Mouse (Mus musculus) left cerebral cortex, adult 9 months (tissue): ENCODE measurements around the gene Tbcd.

Experiments
- DNase-seq, 2 experiments: peaks; one replicate each; pipeline ENCODE4 v3.0.0; 2022; ENCODE audit warnings: low spot score in 2 of 2

Tbcd gene

GRCm38 (mm10) chr11:121451753-121452635, at the start of gene Tbcd:
TSS of gene Tbcd (plus strand) at chr11:121451949.
- peak; percentile 93 to 98 for DNase-seq

GRCm38 (mm10) chr11:121407366-121408155, 44.2 kb upstream of the Tbcd start:
- peak; percentile 64 to 81 for DNase-seq

GRCm38 (mm10) chr11:121414762-121415161, 37.0 kb upstream of the Tbcd start:
- no peak for DNase-seq

GRCm38 (mm10) chr11:121415351-121415750, 36.4 kb upstream of the Tbcd start:
- no peak for DNase-seq

GRCm38 (mm10) chr11:121417971-121418370, 33.8 kb upstream of the Tbcd start:
- DNase-seq, result no peak

- DNase-seq, result peak in 1 of 2 experiments; percentile 44
Observed at GRCm38 (mm10) chr11:121418932-121419331, 32.8 kb upstream of the Tbcd start.

- DNase-seq, result no peak
Observed at GRCm38 (mm10) chr11:121420379-121420778, 31.4 kb upstream of the Tbcd start.

GRCm38 (mm10) chr11:121420830-121421552, 30.8 kb upstream of the Tbcd start, which contains the start of gene Fn3krp:
TSS of gene Fn3krp (plus strand) at chr11:121421401.
- peak; percentile 96 to 99 for DNase-seq

- DNase-seq, result no peak
Observed at GRCm38 (mm10) chr11:121421553-121422173, 30.1 kb upstream of the Tbcd start.

GRCm38 (mm10) chr11:121433397-121433796, 18.4 kb upstream of the Tbcd start:
- DNase-seq, result no peak

- DNase-seq, result peak; percentile 94 to 97
Observed at GRCm38 (mm10) chr11:121434156-121435155, 17.3 kb upstream of the Tbcd start, which contains the start of gene Fn3k. TSS of gene Fn3k (plus strand) at chr11:121434913.

- DNase-seq, result no peak
Observed at GRCm38 (mm10) chr11:121437236-121437635, 14.5 kb upstream of the Tbcd start.

GRCm38 (mm10) chr11:121439686-121440292, 12.0 kb upstream of the Tbcd start:
- DNase-seq, result no peak

- DNase-seq, result no peak
Observed at GRCm38 (mm10) chr11:121441653-121442052, 10.1 kb upstream of the Tbcd start.

- DNase-seq, result no peak
Observed at GRCm38 (mm10) chr11:121442076-121442475, 9.7 kb upstream of the Tbcd start.

GRCm38 (mm10) chr11:121451216-121451726, 478 bp upstream of the Tbcd start:
- DNase-seq, result no peak

GRCm38 (mm10) chr11:121457874-121458273, 6.1 kb downstream of the Tbcd start:
- DNase-seq, result no peak

GRCm38 (mm10) chr11:121467408-121467807, 15.7 kb downstream of the Tbcd start:
- DNase-seq, result no peak

- DNase-seq, result no peak
Observed at GRCm38 (mm10) chr11:121474831-121475230, 23.1 kb downstream of the Tbcd start.
